Mouse (Mus musculus) C2C12 (cell line): ENCODE results near the gene Cyp4f17. TPM values are rescaled to one million over a fixed set of nuclear protein-coding genes. Genes with fewer than 3 reads are reported as not detected.
"Not testable (repeated sequence)": the region's sequence is repeated elsewhere in the genome, so short reads cannot be mapped to it uniquely, and the experiment has no call there.

ENCODE experiments used
- H3K27me3 ChIP-seq: one replicate; pipeline ENCODE4 v1.6.1; 2011; ENCODE audit not compliant: control insufficient read depth, insufficient read depth, insufficient read length
- H3K36me3 ChIP-seq: one replicate; pipeline ENCODE4 v1.6.1; 2011; ENCODE audit not compliant: control insufficient read depth, insufficient read depth
- H3K4me3 ChIP-seq: one replicate; pipeline ENCODE4 v1.5.1; 2011; ENCODE audit warnings: mild to moderate bottlenecking, control low read depth; ENCODE audit not compliant: poor library complexity, insufficient read depth, severe bottlenecking
- H3K79me2 ChIP-seq: one replicate; pipeline ENCODE4 v1.6.1; 2011; ENCODE audit not compliant: control insufficient read depth, insufficient read depth
- H3K79me3 ChIP-seq: one replicate; pipeline ENCODE4 v1.6.1; 2011; ENCODE audit warnings: low read depth, control low read depth
- H3ac ChIP-seq: one replicate; pipeline ENCODE3; 2011; ENCODE audit warnings: low read depth; ENCODE audit not compliant: control insufficient read depth, insufficient read length
- CEBPB ChIP-seq: IDR thresholded peaks from one replicate; pipeline ENCODE4 v1.6.1; 2011; ENCODE audit warnings: low read depth, mild to moderate bottlenecking, control low read depth, moderate library complexity
- CTCF ChIP-seq: IDR thresholded peaks from one replicate; pipeline ENCODE4 v1.5.1; 2011; ENCODE audit not compliant: control insufficient read depth, insufficient read depth, insufficient read length
- FOSL1 ChIP-seq: IDR thresholded peaks from one replicate; pipeline ENCODE4 v1.8.0; 2011; ENCODE audit warnings: mild to moderate bottlenecking, low read length; ENCODE audit not compliant: poor library complexity, insufficient read depth, severe bottlenecking
- MAX ChIP-seq: IDR thresholded peaks from one replicate; pipeline ENCODE4 v1.6.1; 2011; ENCODE audit warnings: mild to moderate bottlenecking, control low read depth
- MYOD1 ChIP-seq: IDR thresholded peaks from one replicate; pipeline ENCODE4 v1.6.1; 2011; ENCODE audit warnings: low read depth; ENCODE audit not compliant: control insufficient read depth, insufficient read length
- MYOG ChIP-seq: IDR thresholded peaks from one replicate; pipeline ENCODE4 v1.6.1; 2011; ENCODE audit not compliant: control insufficient read depth, insufficient read length; ENCODE audit errors: extremely low read depth
- USF1 ChIP-seq: IDR thresholded peaks from one replicate; pipeline ENCODE4 v1.6.1; 2011; ENCODE audit warnings: low read depth, mild to moderate bottlenecking, control low read depth, moderate library complexity
- polyA plus RNA-seq: library from polyadenylated mRNA; unstranded; fragments of >200 nt; fragmentation: generic; extraction: Trizol; gene quantifications from one replicate; pipeline ENCODE4 v1.2.1, GENCODE M21; 2012; ENCODE audit warnings: missing spikeins

Cyp4f17 gene
- polyA plus RNA-seq, 1 experiment = 1.3 TPM

DNA sequence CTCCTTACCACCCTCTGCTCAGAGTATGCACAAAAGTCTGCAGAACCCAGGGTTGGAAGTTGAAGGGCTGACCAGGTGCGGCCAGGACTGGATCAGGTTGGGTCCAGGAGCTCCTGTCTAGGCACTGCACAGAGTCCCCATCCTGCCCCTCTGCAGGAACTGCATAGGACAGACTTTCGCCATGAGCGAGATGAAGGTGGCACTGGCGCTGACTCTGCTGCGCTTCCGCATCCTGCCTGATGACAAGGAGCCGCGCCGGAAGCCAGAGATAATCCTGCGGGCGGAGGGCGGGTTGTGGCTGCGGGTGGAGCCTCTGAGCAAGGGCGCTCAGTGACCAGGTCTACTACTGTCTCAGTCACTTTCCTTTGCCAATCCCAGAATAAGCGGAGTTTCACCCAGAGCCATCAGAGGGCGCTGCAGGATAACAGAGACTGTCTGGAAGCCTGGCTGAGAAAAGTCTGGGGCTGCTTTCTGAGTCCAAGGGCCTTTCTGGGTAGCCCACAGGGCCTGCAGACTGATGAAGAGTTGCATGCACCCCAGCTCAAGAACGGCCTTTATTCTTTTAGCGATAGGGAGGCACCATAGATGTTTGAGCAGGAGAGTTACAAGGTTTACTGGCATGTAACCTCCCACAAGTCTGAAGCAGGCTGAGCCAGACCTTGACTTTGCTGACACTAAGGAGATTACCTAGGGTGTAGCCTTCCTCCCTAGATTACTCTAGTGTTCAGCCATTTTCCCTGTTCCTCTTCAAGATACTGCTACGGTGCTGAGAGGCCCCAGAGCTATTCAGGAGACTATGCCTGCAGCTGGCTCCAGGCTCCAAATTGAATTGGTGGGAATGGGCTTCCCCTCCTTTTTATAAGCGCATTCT, 45.3 kb downstream of the Cyp4f17 start:
- Histone ChIP-seq H3ac (no peak overlapping the region), H3K4me3 (no peak overlapping the region), H3K36me3 (no peaks in the 10 kb centered on the region)

DNA sequence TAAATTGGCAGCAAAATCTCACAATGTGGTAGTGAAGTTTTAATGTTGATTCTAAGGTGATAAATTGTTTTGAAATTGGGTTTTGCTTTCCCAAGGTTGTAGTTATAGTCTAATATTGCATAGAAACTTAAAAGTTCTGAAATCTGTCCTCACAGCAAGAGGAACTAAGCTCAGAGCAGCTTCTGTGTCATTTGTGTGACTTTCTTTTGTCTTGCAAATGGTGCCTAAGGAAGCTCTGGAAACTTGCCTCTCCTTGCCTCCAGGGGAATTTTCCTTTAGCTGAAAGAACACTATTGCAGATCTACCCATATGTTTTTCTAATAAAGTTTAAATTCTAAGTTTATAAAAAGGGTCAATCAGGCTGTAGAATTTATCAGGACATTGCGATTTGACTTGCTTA, 47.2 kb downstream of the Cyp4f17 start:
- H3K36me3 ChIP-seq, H3ac ChIP-seq, H3K79me2 ChIP-seq, H3K4me3 ChIP-seq, H3K79me3 ChIP-seq, H3K27me3 ChIP-seq: not testable (repeated sequence)

More for the DNA sequence above, 45.3 kb downstream of the Cyp4f17 start:
- Histone ChIP-seq H3K79me3 (no peaks in the 10 kb centered on the region), H3K27me3 (no peaks in the 10 kb centered on the region), H3K79me2 (no peaks in the 10 kb centered on the region)
- TF ChIP-seq CEBPB = no peak
- no peak for TF ChIP-seq MYOG
- no peak for TF ChIP-seq USF1
- no peak for TF ChIP-seq CTCF
- TF ChIP-seq MAX = no peak
- TF ChIP-seq MYOD1 = no peak
- TF ChIP-seq FOSL1 = no peak

DNA sequence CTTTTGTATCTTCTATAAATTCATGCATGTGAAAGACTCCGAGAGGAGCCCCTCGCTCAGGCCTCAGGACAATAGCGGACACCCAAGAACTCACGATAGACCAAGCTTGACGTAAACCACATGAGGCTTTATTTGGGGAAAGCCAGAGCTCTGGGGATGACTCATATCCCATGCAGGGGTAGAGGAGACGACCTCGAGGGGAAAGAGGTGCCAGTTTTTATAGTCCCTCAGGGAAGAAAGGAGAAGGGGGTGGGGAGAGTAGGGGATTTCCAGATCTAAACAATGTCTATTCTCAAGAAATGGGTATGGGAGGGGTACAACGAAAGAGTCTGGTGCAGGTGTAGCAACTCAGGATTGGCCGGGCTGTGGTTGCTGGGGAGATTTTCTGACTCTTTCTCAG, 48.5 kb downstream of the Cyp4f17 start:
- not testable (repeated sequence) for H3K27me3 ChIP-seq, H3K79me3 ChIP-seq, H3ac ChIP-seq, H3K79me2 ChIP-seq, H3K36me3 ChIP-seq, H3K4me3 ChIP-seq

DNA sequence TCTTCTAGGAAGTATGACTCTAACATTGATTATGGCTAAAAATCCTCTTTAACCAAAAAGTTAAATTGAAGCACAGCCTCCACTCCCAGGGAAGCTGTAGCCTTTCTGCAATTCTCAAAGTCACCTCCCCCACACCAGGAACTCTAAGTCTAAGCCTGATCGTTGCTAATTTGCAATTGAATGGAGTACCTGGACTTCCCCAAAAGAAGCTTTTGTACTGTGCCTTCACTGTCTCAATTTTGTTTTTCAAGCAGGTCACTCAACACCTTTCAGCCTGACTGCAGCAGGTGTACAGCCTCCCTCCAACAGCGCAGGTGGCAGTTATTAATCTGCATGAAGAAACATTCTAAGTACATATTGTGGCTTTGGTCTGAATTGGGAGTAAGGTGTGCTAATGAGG, 57.5 kb downstream of the Cyp4f17 start:
- H3K27me3 ChIP-seq, H3K4me3 ChIP-seq, H3K79me2 ChIP-seq, H3K79me3 ChIP-seq, H3K36me3 ChIP-seq, H3ac ChIP-seq: not testable (repeated sequence)

DNA sequence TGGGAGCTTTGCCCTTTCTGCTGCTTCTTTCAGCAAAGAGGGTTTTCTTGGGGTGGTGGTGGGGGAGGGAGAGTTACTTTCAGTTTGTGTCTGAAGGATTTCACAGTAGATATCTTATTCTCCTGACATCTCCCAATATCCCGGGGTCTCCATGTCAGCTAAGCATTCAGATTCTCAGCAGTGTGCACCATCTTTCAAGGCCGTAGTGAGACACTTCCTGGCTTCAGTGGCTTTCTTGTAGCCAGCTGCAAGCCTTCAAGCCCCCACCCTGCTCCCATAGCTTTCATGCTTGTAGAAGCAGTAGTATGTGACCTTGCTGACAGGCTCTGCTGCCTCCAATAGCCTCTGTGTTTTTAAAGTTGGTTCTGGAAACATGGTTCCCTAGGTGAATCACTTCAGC, 67.4 kb downstream of the Cyp4f17 start:
- H3K36me3 ChIP-seq, H3ac ChIP-seq: not testable (repeated sequence)

DNA sequence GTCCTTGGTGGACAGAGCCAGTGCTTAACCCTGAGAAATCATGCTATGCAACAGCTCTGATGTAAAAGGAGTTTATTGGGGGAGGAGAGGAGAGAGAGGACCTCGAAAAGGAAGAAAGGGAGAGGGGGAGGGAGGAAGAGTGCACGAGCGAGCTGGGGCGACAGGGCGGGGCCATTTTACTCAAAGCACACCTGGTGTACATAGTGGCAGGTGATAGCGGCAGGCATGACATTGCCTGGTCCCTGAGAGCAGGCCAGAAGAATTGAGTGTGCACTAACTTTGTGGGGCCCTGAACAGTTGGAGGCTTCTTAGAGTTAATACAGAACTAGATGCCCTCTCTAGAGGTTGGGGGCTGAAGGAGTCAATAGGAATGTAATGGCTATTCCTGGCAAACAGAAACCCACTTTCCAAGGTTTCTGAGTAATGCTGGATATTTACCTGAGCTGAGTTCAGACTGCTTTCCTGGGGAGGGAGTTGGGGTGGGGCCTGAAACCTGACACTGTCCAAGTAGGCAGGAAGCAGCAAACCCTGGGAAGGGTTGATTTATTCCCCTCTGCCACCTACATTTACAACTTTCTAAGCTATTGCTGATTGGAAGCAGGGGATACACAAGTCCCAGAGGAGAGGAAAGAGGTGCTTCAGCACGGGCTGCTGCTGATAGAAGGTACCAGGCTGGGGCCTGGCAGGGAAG, 71.8 kb downstream of the Cyp4f17 start:
- no peak overlapping the region for H3K4me3 ChIP-seq
- H3K79me3 ChIP-seq = no peaks in the 10 kb centered on the region
- H3K79me2 ChIP-seq = no peaks in the 10 kb centered on the region
- peaks cover 4% of the 10 kb centered on the region for H3K27me3 ChIP-seq
- no peak overlapping the region for H3ac ChIP-seq
- TF ChIP-seq USF1 (no peak), CTCF (no peak), MYOD1 (no peak), CEBPB (no peak), MAX (no peak), FOSL1 (no peak), MYOG (no peak)
- H3K36me3 ChIP-seq = no peaks in the 10 kb centered on the region

More for the DNA sequence above, 67.4 kb downstream of the Cyp4f17 start:
- H3K4me3 ChIP-seq, H3K79me2 ChIP-seq, H3K27me3 ChIP-seq, H3K79me3 ChIP-seq: not testable (repeated sequence)

Other genes starting within 250 kb of the Cyp4f17 start
- 46.9 TPM for gene Brd4, start 221.3 kb upstream of the Cyp4f17 start, polyA plus RNA-seq
- 27.3 TPM for gene Akap8, start 184.8 kb upstream of the Cyp4f17 start, polyA plus RNA-seq
- gene Akap8l, start 155.4 kb upstream of the Cyp4f17 start, polyA plus RNA-seq = 10.9 TPM
- gene Wiz, start 116.6 kb upstream of the Cyp4f17 start, polyA plus RNA-seq = 23.0 TPM
- gene Rasal3, start 102.5 kb upstream of the Cyp4f17 start, polyA plus RNA-seq = not detected
- not detected for gene Pglyrp2, start 81.9 kb upstream of the Cyp4f17 start, polyA plus RNA-seq
- 0.02 TPM for gene Cyp4f39, start 53.3 kb upstream of the Cyp4f17 start, polyA plus RNA-seq
- 19.6 TPM for gene Cyp4f16, start 30.5 kb downstream of the Cyp4f17 start, polyA plus RNA-seq
- not detected for gene Cyp4f37, start 115.3 kb downstream of the Cyp4f17 start, polyA plus RNA-seq
- gene Cyp4f40, start 152.8 kb downstream of the Cyp4f17 start, polyA plus RNA-seq = 0.13 TPM
- gene Cyp4f15, start 179.6 kb downstream of the Cyp4f17 start, polyA plus RNA-seq = not detected